Mouse (Mus musculus): ENCODE results near the gene Rnase2b. TPM values are rescaled to one million over a fixed set of nuclear protein-coding genes. Genes with fewer than 3 reads are reported as not detected.

Gene Rnase2b
- polyA plus RNA-seq, 1 experiment from 2014 or later, result not detected

Other genes starting within 250 kb of the Rnase2b start
- gene Osgep, start 237.4 kb upstream of the Rnase2b start, polyA plus RNA-seq (2016; fragmentation: Nextera tagmentation; extraction: Ambion mirVana), result 132 and 145 TPM in 2 replicates
- gene Apex1, start 237.3 kb upstream of the Rnase2b start, polyA plus RNA-seq (2016; fragmentation: Nextera tagmentation; extraction: Ambion mirVana), result 220 and 306 TPM in 2 replicates
- gene Pip4p1, start 231.4 kb upstream of the Rnase2b start, polyA plus RNA-seq (2016; fragmentation: Nextera tagmentation; extraction: Ambion mirVana), result 36.1 and 44.7 TPM in 2 replicates
- 44.3 and 63.0 TPM in 2 replicates for gene Pnp, start 231.2 kb upstream of the Rnase2b start, polyA plus RNA-seq (2016; fragmentation: Nextera tagmentation; extraction: Ambion mirVana)
- not detected in 2 replicates for gene Gm49342, start 217.7 kb upstream of the Rnase2b start, polyA plus RNA-seq (2016; fragmentation: Nextera tagmentation; extraction: Ambion mirVana)
- gene Pnp2, start 206.3 kb upstream of the Rnase2b start, polyA plus RNA-seq (2016; fragmentation: Nextera tagmentation; extraction: Ambion mirVana), result 0.34 TPM in 1 of 2 replicates, not detected in the other
- gene Rnase10, start 154.5 kb upstream of the Rnase2b start, polyA plus RNA-seq (2016; fragmentation: Nextera tagmentation; extraction: Ambion mirVana), result 0.11 and 0.31 TPM in 2 replicates
- gene Rnase9, start 120.4 kb upstream of the Rnase2b start, polyA plus RNA-seq (2016; fragmentation: Nextera tagmentation; extraction: Ambion mirVana), result not detected in 2 replicates
- gene Rnase11, start 112.1 kb upstream of the Rnase2b start, polyA plus RNA-seq (2016; fragmentation: Nextera tagmentation; extraction: Ambion mirVana), result not detected in 2 replicates
- gene Rnase12, start 104.6 kb upstream of the Rnase2b start, polyA plus RNA-seq (2016; fragmentation: Nextera tagmentation; extraction: Ambion mirVana), result 0.28 and 0.53 TPM in 2 replicates
- not detected in 2 replicates for gene Olfr750, start 87.8 kb upstream of the Rnase2b start, polyA plus RNA-seq (2016; fragmentation: Nextera tagmentation; extraction: Ambion mirVana)
- gene Rnase4, start 71.2 kb upstream of the Rnase2b start, polyA plus RNA-seq (2016; fragmentation: Nextera tagmentation; extraction: Ambion mirVana), result 6.3 and 8.9 TPM in 2 replicates
- 1.8 and 3.0 TPM in 2 replicates for gene Ang, start 71.1 kb upstream of the Rnase2b start, polyA plus RNA-seq (2016; fragmentation: Nextera tagmentation; extraction: Ambion mirVana)
- gene Eddm3b, start 47.8 kb upstream of the Rnase2b start, polyA plus RNA-seq (2016; fragmentation: Nextera tagmentation; extraction: Ambion mirVana), result 0.13 TPM in 1 of 2 replicates, not detected in the other
- gene Rnase6, start 38.4 kb upstream of the Rnase2b start, polyA plus RNA-seq (2016; fragmentation: Nextera tagmentation; extraction: Ambion mirVana), result 0.14 and 0.87 TPM in 2 replicates
- not detected in 2 replicates for gene Rnase1, start 15.5 kb upstream of the Rnase2b start, polyA plus RNA-seq (2016; fragmentation: Nextera tagmentation; extraction: Ambion mirVana)
- not detected in 2 replicates for gene Ang2, start 36.9 kb downstream of the Rnase2b start, polyA plus RNA-seq (2016; fragmentation: Nextera tagmentation; extraction: Ambion mirVana)
- not detected in 2 replicates for gene Ear14, start 41.1 kb downstream of the Rnase2b start, polyA plus RNA-seq (2016; fragmentation: Nextera tagmentation; extraction: Ambion mirVana)
- not detected in 2 replicates for gene Rnase2a, start 93.9 kb downstream of the Rnase2b start, polyA plus RNA-seq (2016; fragmentation: Nextera tagmentation; extraction: Ambion mirVana)
- gene Gm7247, start 199.5 kb downstream of the Rnase2b start, polyA plus RNA-seq (2016; fragmentation: Nextera tagmentation; extraction: Ambion mirVana), result not detected in 2 replicates
- not detected in 2 replicates for gene Vmn2r88, start 248.6 kb downstream of the Rnase2b start, polyA plus RNA-seq (2016; fragmentation: Nextera tagmentation; extraction: Ambion mirVana)

Measured in heart, embryonic 10.5 days (tissue).